Mouse (Mus musculus): Measurements from ENCODE around the gene Hoxb1.
A peak's percentile ranks its signal among the peaks of the same experiment; 100 is the strongest.

Gene Hoxb1

GRCm38 (mm10) chr11:96365441-96366091, at the start of gene Hoxb1:
Gene Hoxb1 (plus strand): TSS chr11:96365752.
- DNase-seq (ENCODE audit: low read depth in 2 of 2, low spot score in 2 of 2), result no peak

- DNase-seq (ENCODE audit: low read depth in 2 of 2, low spot score in 2 of 2), result no peak
These were observed 48.6 kb upstream of the Hoxb1 start for GRCm38 (mm10) chr11:96316696-96317607.

GRCm38 (mm10) chr11:96317608-96318367, 47.8 kb upstream of the Hoxb1 start, which contains the start of gene Hoxb4:
Gene Hoxb4 (plus strand): TSS chr11:96318267.
- DNase-seq (ENCODE audit: low read depth in 2 of 2, low spot score in 2 of 2), result no peak

- DNase-seq (ENCODE audit: low read depth in 2 of 2, low spot score in 2 of 2), result peak in 1 of 2 experiments; percentile 46
These were observed 47.0 kb upstream of the Hoxb1 start for GRCm38 (mm10) chr11:96318368-96319070.

- no peak for DNase-seq (ENCODE audit: low read depth in 2 of 2, low spot score in 2 of 2)
These were observed 46.3 kb upstream of the Hoxb1 start for GRCm38 (mm10) chr11:96319071-96319902.

- DNase-seq (ENCODE audit: low read depth in 2 of 2, low spot score in 2 of 2), result no peak
These were observed 45.6 kb upstream of the Hoxb1 start for GRCm38 (mm10) chr11:96319910-96320309.

- no peak for DNase-seq (ENCODE audit: low read depth in 2 of 2, low spot score in 2 of 2)
These were observed 44.9 kb upstream of the Hoxb1 start for GRCm38 (mm10) chr11:96320688-96321087.

- DNase-seq (ENCODE audit: low read depth in 2 of 2, low spot score in 2 of 2), result no peak
These were observed 43.7 kb upstream of the Hoxb1 start for GRCm38 (mm10) chr11:96321846-96322245.

GRCm38 (mm10) chr11:96322738-96323137, 42.8 kb upstream of the Hoxb1 start:
- DNase-seq (ENCODE audit: low read depth in 2 of 2, low spot score in 2 of 2), result no peak

- DNase-seq (ENCODE audit: low read depth in 2 of 2, low spot score in 2 of 2), result no peak
These were observed 42.4 kb upstream of the Hoxb1 start, which contains the start of gene Hoxb3 for GRCm38 (mm10) chr11:96323154-96323553. Gene Hoxb3 (plus strand): TSS chr11:96323326.

- DNase-seq (ENCODE audit: low read depth in 2 of 2, low spot score in 2 of 2), result no peak
These were observed 41.4 kb upstream of the Hoxb1 start for GRCm38 (mm10) chr11:96324125-96324524.

GRCm38 (mm10) chr11:96324965-96325364, 40.6 kb upstream of the Hoxb1 start:
- DNase-seq (ENCODE audit: low read depth in 2 of 2, low spot score in 2 of 2), result no peak

- no peak for DNase-seq (ENCODE audit: low read depth in 2 of 2, low spot score in 2 of 2)
These were observed 39.8 kb upstream of the Hoxb1 start for GRCm38 (mm10) chr11:96325747-96326212.

GRCm38 (mm10) chr11:96326705-96327104, 38.8 kb upstream of the Hoxb1 start:
- DNase-seq (ENCODE audit: low read depth in 2 of 2, low spot score in 2 of 2), result no peak

GRCm38 (mm10) chr11:96327122-96327521, 38.4 kb upstream of the Hoxb1 start:
- no peak for DNase-seq (ENCODE audit: low read depth in 2 of 2, low spot score in 2 of 2)

GRCm38 (mm10) chr11:96327750-96328149, 37.8 kb upstream of the Hoxb1 start:
- no peak for DNase-seq (ENCODE audit: low read depth in 2 of 2, low spot score in 2 of 2)

- no peak for DNase-seq (ENCODE audit: low read depth in 2 of 2, low spot score in 2 of 2)
These were observed 36.9 kb upstream of the Hoxb1 start for GRCm38 (mm10) chr11:96328605-96329004.

- no peak for DNase-seq (ENCODE audit: low read depth in 2 of 2, low spot score in 2 of 2)
These were observed 33.4 kb upstream of the Hoxb1 start for GRCm38 (mm10) chr11:96332105-96332504.

- DNase-seq (ENCODE audit: low read depth in 2 of 2, low spot score in 2 of 2), result no peak
These were observed 32.9 kb upstream of the Hoxb1 start for GRCm38 (mm10) chr11:96332618-96333032.
